Mouse (Mus musculus): Measurements from ENCODE around the gene Ubl4b.

The Ubl4b gene

GRCm38 (mm10) chr3:107554842-107555241 lies at the start of gene Ubl4b:
TSS of gene Ubl4b (minus strand) at chr3:107555073.
- ATAC-seq (ENCODE audit: insufficient number of reproducible peaks, low FRiP score, low TSS enrichment) = no peak

GRCm38 (mm10) chr3:107600127-107600526 lies 45.3 kb upstream of the Ubl4b start:
- ATAC-seq (ENCODE audit: insufficient number of reproducible peaks, low FRiP score, low TSS enrichment) = no peak

GRCm38 (mm10) chr3:107597586-107598389 lies 42.9 kb upstream of the Ubl4b start:
- no peak for ATAC-seq (ENCODE audit: insufficient number of reproducible peaks, low FRiP score, low TSS enrichment)

GRCm38 (mm10) chr3:107597134-107597533 lies 42.3 kb upstream of the Ubl4b start:
- ATAC-seq (ENCODE audit: insufficient number of reproducible peaks, low FRiP score, low TSS enrichment) = no peak

GRCm38 (mm10) chr3:107596559-107596958 lies 41.7 kb upstream of the Ubl4b start:
- no peak for ATAC-seq (ENCODE audit: insufficient number of reproducible peaks, low FRiP score, low TSS enrichment)

- no peak for ATAC-seq (ENCODE audit: insufficient number of reproducible peaks, low FRiP score, low TSS enrichment)
These were observed 41.1 kb upstream of the Ubl4b start for GRCm38 (mm10) chr3:107595938-107596461.

- ATAC-seq (ENCODE audit: insufficient number of reproducible peaks, low FRiP score, low TSS enrichment) = no peak
These were observed 40.5 kb upstream of the Ubl4b start for GRCm38 (mm10) chr3:107595264-107595937.

- no peak for ATAC-seq (ENCODE audit: insufficient number of reproducible peaks, low FRiP score, low TSS enrichment)
These were observed 39.9 kb upstream of the Ubl4b start, which contains the start of gene Alx3 for GRCm38 (mm10) chr3:107594662-107595263. TSS of gene Alx3 (plus strand) at chr3:107595031.

- no peak for ATAC-seq (ENCODE audit: insufficient number of reproducible peaks, low FRiP score, low TSS enrichment)
These were observed 38.8 kb upstream of the Ubl4b start for GRCm38 (mm10) chr3:107593632-107594031.

- ATAC-seq (ENCODE audit: insufficient number of reproducible peaks, low FRiP score, low TSS enrichment) = no peak
These were observed 36.7 kb upstream of the Ubl4b start for GRCm38 (mm10) chr3:107591612-107592011.

- ATAC-seq (ENCODE audit: insufficient number of reproducible peaks, low FRiP score, low TSS enrichment) = no peak
These were observed 31.6 kb upstream of the Ubl4b start for GRCm38 (mm10) chr3:107586504-107586903.

GRCm38 (mm10) chr3:107583893-107584292 lies 29.0 kb upstream of the Ubl4b start:
- ATAC-seq (ENCODE audit: insufficient number of reproducible peaks, low FRiP score, low TSS enrichment) = no peak

- ATAC-seq (ENCODE audit: insufficient number of reproducible peaks, low FRiP score, low TSS enrichment) = no peak
These were observed 28.2 kb upstream of the Ubl4b start for GRCm38 (mm10) chr3:107582875-107583767.

- no peak for ATAC-seq (ENCODE audit: insufficient number of reproducible peaks, low FRiP score, low TSS enrichment)
These were observed 27.4 kb upstream of the Ubl4b start for GRCm38 (mm10) chr3:107582130-107582874.

GRCm38 (mm10) chr3:107581103-107582010 lies 26.5 kb upstream of the Ubl4b start:
- ATAC-seq (ENCODE audit: insufficient number of reproducible peaks, low FRiP score, low TSS enrichment) = no peak

- ATAC-seq (ENCODE audit: insufficient number of reproducible peaks, low FRiP score, low TSS enrichment) = no peak
These were observed 24.6 kb upstream of the Ubl4b start for GRCm38 (mm10) chr3:107579466-107579865.

- ATAC-seq (ENCODE audit: insufficient number of reproducible peaks, low FRiP score, low TSS enrichment) = no peak
These were observed 23.0 kb upstream of the Ubl4b start for GRCm38 (mm10) chr3:107577810-107578390.

GRCm38 (mm10) chr3:107576807-107577206 lies 21.9 kb upstream of the Ubl4b start:
- ATAC-seq (ENCODE audit: insufficient number of reproducible peaks, low FRiP score, low TSS enrichment) = no peak

Data from cerebellum, adult (tissue).